Mouse (Mus musculus) heart, embryonic 16.5 days (tissue): ENCODE data around the gene Rlf. TPM values are rescaled to one million over a fixed set of nuclear protein-coding genes. Genes with fewer than 3 reads are reported as not detected.

Experiments
- polyA plus RNA-seq: library from polyadenylated mRNA; unstranded; fragments of >200 nt; fragmentation: Nextera tagmentation; extraction: Ambion mirVana; gene quantifications from 2 replicates; pipeline ENCODE4 v1.2.1, GENCODE M21; 2015

Rlf gene
- polyA plus RNA-seq, 1 experiment from 2014 or later, result 17.4 TPM

Other genes starting within 250 kb of the Rlf start
- gene Smap2, start 197.8 kb downstream of the Rlf start, polyA plus RNA-seq, result 11.2 and 12.4 TPM in 2 replicates
- gene Col9a2, start 175.7 kb downstream of the Rlf start, polyA plus RNA-seq, result 6.0 and 6.7 TPM in 2 replicates
- 24.6 and 29.1 TPM in 2 replicates for gene Zmpste24, start 116.8 kb downstream of the Rlf start, polyA plus RNA-seq
- gene Tmco2, start 105.9 kb downstream of the Rlf start, polyA plus RNA-seq, result not detected in 2 replicates
- not detected in 2 replicates for gene Gm12888, start 109.8 kb upstream of the Rlf start, polyA plus RNA-seq
- not detected in 2 replicates for gene Gm12886, start 208.0 kb upstream of the Rlf start, polyA plus RNA-seq